Mouse (Mus musculus): Measurements from ENCODE around the gene Snapc4.
A peak's percentile ranks its signal among the peaks of the same experiment; 100 is the strongest.

Gene Snapc4

DNA sequence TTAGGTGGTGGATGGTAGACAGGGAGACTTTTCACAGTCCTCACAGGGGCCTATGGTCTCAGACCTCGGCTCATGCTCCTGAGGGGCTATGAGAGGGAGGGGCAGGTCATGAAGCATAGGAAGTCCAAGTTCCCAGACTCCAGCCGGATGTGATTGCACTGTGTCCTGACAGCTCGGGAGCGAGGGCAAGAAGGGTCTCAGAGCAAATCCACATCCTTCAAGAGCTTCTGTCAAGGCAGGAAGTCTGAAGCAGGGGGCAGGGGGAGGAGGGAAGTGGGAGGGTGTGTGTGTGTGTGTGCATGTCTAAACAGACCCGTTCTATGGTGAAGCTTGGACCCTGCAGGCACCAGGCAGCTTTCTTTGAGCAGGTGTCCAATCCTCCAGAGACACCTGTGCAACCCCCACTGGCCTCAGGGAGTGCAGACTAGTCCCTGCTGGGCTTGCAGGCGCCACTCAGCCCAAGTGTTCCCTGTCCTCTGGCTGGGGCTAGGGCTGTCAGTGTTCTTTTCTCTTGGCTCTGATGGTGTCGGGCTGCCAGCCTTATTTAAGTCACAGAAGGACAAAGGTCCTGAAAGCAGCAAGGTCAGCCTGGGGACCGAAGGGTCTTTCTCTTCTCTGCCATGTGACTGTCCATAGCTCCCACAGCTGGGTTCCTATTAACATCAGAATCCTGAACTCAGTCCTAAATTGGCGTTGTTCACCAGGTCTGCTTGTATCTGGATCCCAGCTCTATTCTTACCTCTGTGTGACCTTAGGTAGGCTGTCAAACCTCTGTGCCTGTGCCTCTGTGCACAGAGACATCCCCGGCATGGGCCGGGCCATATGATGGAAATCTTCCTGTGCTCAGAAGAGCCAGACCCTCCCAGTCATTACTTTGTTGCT, 37.6 kb downstream of the Snapc4 start:
- ATAC-seq (ENCODE audit: insufficient number of reproducible peaks, low FRiP score, low TSS enrichment) = no peak

DNA sequence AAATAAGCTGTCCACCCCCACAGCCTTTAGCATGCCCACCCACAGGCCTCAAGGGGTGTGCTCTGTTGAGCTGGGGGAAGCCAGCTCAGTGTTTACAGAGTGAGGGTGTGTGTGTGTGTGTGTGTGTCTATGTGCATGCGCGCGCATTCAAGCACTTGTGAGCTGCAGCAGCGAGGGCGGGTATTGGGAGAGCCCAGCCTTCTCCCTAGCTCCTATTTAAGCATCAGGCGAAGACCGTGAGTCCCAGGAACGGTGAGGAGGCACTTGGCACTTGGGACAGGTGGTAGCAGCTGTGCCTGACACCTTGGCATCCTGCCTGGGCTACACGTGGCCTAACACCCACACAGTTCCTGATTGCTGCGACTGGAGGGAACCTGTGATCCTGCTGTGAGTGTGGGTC, 38.4 kb downstream of the Snapc4 start:
- ATAC-seq (ENCODE audit: insufficient number of reproducible peaks, low FRiP score, low TSS enrichment) = peak; percentile 31; the same call in 1 of the 2 replicates

- ATAC-seq (ENCODE audit: insufficient number of reproducible peaks, low FRiP score, low TSS enrichment) = no peak
Observed at GRCm38 (mm10) chr2:26341510-26341981, 38.9 kb downstream of the Snapc4 start.

GRCm38 (mm10) chr2:26339204-26339551, 41.3 kb downstream of the Snapc4 start:
- ATAC-seq (ENCODE audit: insufficient number of reproducible peaks, low FRiP score, low TSS enrichment) = peak; percentile 20; the same call in 1 of the 2 replicates

DNA sequence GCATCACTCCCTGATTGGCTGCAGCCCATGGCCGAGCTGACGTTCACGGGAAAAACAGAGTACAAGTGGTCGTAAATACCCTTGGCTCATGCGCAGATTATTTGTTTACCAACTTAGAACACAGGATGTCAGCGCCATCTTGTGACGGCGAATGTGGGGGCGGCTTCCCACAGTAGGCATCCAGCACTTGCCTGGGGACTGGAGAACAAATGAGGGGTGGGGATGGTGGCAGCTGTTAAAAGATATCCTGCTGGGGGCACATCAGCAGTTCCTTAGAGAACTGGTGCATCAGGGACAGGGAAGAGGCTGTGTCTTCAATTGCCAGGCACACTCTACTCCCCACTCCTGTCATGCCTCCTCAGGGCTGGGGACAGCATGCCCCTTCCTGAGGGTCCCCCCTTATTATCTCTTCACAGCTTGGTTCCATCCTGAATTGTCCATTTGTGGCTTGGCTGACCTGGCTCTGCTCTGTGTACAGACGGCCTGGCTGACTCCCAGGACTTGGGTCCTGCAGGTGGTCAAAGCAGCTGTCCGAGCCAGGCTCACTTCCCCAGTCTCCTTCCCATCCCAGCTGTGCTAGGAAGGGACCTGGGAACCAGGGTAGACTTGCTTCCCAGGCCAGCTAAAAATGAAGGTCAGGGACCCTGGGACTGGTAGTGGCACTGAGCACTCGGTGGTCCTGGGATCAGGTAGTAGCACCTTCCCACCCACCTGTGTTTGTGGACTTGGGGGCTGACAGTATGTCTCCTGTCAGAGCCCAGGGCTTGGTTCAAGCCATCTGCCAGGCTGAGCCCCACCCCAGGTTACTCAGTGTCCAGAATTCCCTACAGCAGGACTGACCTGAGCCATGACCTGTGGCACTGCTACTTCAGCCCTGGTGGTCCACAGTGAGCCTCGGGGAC, 41.9 kb downstream of the Snapc4 start:
- peak; percentile 42; the same call in 1 of the 2 replicates for ATAC-seq (ENCODE audit: insufficient number of reproducible peaks, low FRiP score, low TSS enrichment)

DNA sequence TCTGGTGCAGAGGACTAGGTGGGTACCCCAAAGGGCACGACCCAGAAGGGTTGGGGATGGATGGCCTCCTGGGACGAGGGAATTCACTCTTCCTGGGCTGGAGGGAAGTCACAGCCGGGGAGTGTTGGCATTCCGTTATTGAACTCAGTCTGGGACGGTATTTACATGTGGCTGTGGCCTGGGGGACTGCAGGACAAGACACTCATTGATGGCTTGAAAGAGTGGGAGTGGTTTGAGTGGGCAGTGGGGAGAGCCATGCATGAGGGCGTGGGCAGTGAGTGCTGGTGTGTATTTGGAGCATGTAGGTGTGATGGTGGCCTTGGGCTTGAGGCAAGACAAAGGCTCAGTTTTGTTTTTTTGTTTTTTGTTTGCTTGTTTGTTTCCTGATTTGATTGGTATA, 49.8 kb downstream of the Snapc4 start:
- no peak for ATAC-seq (ENCODE audit: insufficient number of reproducible peaks, low FRiP score, low TSS enrichment)

DNA sequence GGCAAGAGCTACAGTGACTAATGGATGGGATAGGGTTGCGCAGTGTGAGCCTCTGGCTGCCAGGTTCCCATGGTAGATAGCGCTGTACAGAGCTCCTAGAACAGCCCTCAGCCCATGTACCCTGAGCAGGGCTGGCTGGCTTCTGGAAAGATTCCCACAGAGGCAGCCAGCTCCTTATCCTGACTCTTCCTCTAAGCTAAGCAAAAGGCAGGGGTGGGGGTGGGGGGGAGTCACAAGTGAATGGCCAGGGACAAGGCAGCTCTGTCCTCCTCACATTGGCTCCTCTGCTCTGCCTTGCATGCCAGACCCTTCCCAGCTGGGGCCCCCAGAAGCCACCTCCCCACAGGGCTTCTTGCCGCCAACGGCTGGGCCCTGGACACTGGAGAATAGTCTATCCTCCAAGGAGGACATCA, 50.4 kb downstream of the Snapc4 start:
- ATAC-seq (ENCODE audit: insufficient number of reproducible peaks, low FRiP score, low TSS enrichment) = no peak

- 0 out of 2 replicates have a peak, but pooled peaks have one; percentile 49 for ATAC-seq (ENCODE audit: insufficient number of reproducible peaks, low FRiP score, low TSS enrichment)
Observed at GRCm38 (mm10) chr2:26329402-26329801, 51.1 kb downstream of the Snapc4 start.

DNA sequence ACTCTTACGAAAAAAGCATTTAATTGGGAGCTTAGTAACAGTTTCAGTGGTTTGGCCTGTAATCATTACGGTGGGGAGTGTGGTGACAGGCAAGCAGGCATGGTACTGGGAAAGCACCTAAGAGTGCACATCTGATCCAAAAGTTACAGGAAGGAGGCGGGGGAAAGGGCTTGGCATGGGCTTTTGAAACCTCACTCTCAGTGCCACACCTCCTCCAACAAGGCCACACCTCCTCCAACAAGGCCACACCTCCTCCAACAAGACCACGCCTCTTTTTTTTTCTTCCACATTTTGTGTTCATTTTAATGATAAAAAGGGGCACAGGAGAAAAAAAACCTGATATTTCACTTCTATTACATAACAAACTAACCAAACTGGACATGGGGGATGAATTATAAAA, 52.6 kb downstream of the Snapc4 start:
- no peak for ATAC-seq (ENCODE audit: insufficient number of reproducible peaks, low FRiP score, low TSS enrichment)

- ATAC-seq (ENCODE audit: insufficient number of reproducible peaks, low FRiP score, low TSS enrichment) = peak; percentile 71
Observed at GRCm38 (mm10) chr2:26325386-26326181, 54.9 kb downstream of the Snapc4 start.

DNA sequence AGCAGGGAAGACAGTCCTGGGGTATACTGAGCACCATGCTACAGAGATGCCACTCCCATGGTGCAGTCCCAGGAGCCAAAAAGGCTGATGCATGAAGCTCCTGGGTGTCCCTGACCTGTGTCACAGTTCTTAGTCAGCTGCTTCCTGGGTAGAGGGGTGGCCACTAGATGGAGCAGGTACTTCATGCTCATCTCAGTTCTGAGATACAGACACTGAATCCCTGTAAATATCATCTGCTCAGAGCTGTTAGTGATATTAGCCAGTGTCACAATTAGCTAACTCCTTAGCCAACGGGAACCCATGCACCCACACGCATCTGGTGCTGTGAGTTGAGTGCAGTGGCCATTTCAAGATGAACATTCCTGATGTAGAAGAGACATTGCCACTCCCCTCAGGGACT, 55.5 kb downstream of the Snapc4 start:
- no peak for ATAC-seq (ENCODE audit: insufficient number of reproducible peaks, low FRiP score, low TSS enrichment)

DNA sequence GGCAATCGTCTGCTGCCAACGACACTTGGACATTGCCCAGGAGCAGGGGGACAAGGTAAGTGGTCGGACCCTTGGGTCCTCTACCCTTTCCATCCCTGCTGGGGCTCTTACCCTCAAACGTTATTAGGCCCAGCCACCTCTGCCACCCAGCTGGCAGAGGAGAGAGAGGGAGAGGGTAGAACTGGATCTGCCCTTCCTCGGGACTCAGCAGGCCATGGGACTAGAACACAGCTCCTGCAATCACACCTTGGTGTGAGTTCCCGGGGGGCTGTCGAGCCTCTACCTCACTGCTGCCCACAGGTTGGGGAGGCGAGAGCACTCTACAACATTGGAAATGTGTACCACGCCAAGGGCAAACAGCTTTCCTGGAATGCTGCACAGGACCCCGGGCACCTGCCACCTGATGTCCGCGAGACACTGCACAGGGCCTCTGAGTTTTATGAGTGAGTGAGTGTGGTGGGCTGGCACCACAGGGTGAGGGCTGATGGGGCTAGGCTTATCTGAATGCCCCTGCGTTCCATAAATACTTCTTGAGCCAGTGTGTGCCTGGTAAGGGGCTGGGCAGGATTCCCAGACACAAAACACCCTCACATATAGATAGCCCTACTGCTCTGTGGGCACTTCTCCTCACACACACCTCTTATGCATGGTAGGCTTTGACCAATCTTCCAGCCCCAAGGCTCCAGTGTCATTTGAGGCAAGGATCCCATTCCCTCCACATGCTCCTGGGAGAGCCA, 56.7 kb downstream of the Snapc4 start:
- no peak for ATAC-seq (ENCODE audit: insufficient number of reproducible peaks, low FRiP score, low TSS enrichment)

GRCm38 (mm10) chr2:26320245-26321185, 59.9 kb downstream of the Snapc4 start:
- ATAC-seq (ENCODE audit: insufficient number of reproducible peaks, low FRiP score, low TSS enrichment) = no peak

- no peak for ATAC-seq (ENCODE audit: insufficient number of reproducible peaks, low FRiP score, low TSS enrichment)
Observed at GRCm38 (mm10) chr2:26319519-26320244, 60.8 kb downstream of the Snapc4 start.

DNA sequence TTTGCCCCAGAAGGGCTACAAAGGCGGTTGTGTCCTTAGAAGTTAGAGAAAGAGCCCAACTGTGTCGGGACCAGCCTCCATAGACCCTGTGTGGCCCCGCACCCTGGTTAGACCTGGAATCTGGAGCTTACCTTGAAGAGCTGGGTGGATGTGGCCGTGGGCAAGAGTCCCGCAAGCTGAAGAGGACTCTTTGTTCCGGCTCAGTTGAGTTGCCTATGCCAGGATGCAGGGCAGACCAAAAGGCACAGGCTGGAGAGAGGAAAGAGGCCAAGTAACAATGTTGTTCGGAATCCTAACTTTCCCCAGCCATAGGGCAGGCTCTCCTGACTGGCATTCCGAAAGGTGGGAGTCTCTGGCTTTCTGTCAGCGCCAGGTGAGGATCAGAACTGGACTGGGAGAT, 61.3 kb downstream of the Snapc4 start:
- no peak for ATAC-seq (ENCODE audit: insufficient number of reproducible peaks, low FRiP score, low TSS enrichment)

DNA sequence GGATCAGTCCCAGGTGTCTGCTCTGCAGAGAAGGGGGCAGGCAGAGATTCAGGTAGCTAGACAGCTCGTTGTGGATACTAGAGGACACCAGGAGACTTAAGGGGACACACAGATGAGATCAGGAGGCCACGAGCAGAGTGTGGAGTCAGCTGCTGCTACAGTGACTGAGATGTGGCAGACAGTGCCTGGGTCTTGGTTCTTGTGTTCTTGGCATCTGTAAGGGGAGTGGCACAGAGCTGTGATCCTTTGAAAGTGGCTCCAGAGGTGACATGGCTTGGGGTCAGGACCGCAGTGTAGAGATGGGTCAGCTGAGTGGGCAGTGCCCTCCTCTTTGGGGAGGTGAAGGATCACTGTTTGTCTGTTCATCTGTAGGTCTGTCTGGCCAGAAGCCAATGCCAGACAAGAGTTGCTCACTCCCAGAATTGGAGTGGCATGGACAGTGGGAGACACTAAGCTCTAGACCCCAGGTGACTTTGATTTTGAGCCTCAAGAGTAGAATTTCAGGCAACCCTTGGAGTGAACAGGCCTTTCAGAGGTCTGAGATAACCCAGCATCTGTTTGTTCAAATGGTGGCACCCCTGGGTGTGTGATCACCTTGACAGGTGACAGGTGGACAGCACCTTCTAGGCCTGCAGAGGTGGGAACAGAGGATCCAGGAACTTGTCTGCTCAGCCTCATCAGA, 62.3 kb downstream of the Snapc4 start:
- no peak for ATAC-seq (ENCODE audit: insufficient number of reproducible peaks, low FRiP score, low TSS enrichment)

DNA sequence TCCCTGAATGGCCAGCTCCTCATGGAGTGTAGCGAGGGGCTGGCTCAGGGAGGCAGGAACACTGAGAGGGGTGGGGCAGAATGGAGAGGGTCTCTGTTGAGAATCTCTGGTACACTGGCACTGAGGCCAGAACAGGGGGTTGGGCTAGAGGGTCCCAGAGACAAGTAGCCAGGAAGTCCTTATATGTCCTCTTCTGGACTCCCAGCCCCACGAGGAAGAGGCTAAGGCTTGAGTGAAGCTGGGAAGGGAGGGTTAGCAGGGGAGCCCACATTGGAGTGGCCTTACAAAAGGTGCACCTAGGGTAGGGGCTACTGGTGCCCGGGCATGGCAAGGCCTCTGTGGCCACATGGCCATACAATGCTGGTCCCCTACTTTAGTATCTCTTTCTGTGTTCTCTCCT, 63.1 kb downstream of the Snapc4 start:
- no peak for ATAC-seq (ENCODE audit: insufficient number of reproducible peaks, low FRiP score, low TSS enrichment)

Measured in cerebellum, adult (tissue).